Mouse (Mus musculus): ENCODE results near the gene 0610010K14Rik. TPM values are rescaled to one million over a fixed set of nuclear protein-coding genes. Genes with fewer than 3 reads are reported as not detected.

0610010K14Rik gene
- polyA plus RNA-seq, 1 experiment from 2014 or later, result 229 TPM

GRCm38 (mm10) chr11:70230239-70230727 lies 7.4 kb downstream of the 0610010K14Rik start:
- Histone ChIP-seq H3K36me3 (ENCODE audit: control insufficient read depth, insufficient read depth, low read length) (no peaks in the 10 kb centered on the region), H3K9ac (ENCODE audit: low read depth, low read length) (no peak overlapping the region), H3K27ac (ENCODE audit: low read depth, low read length) (no peak overlapping the region; the same call in 1 of the 2 replicates), H3K4me1 (replicated peaks; ENCODE audit: control insufficient read depth, insufficient read depth, low read length) (peaks cover 4% of the 10 kb centered on the region; the same call in 1 of the 2 replicates), H3K27me3 (ENCODE audit: control insufficient read depth, insufficient read depth, low read length) (peaks cover 47% of the 10 kb centered on the region), H3K4me3 (ENCODE audit: low read depth, low read length) (0 out of 2 replicates have a peak overlapping the region, but pooled peaks have one; percentile 14), H3K9me3 (ENCODE audit: control insufficient read depth, low read length) (no peaks in the 10 kb centered on the region), H3K4me2 (replicated peaks; ENCODE audit: low read depth, low read length) (peak overlapping the region; percentile 26; the same call in 1 of the 2 replicates)
- ATAC-seq (ENCODE audit: low FRiP score) (peak; percentile 47), DNase-seq (ENCODE audit: low spot score) (peak; percentile 94)
- 1% methylated on average over 27 of the region's 32 CpGs for WGBS

- ATAC-seq (ENCODE audit: low FRiP score) (no peak), DNase-seq (ENCODE audit: low spot score) (peak; percentile 31)
Measured at GRCm38 (mm10) chr11:70229260-70230010, 8.3 kb downstream of the 0610010K14Rik start, which contains the start of gene Bcl6b. TSS of gene Bcl6b (minus strand) at chr11:70229798.

DNA sequence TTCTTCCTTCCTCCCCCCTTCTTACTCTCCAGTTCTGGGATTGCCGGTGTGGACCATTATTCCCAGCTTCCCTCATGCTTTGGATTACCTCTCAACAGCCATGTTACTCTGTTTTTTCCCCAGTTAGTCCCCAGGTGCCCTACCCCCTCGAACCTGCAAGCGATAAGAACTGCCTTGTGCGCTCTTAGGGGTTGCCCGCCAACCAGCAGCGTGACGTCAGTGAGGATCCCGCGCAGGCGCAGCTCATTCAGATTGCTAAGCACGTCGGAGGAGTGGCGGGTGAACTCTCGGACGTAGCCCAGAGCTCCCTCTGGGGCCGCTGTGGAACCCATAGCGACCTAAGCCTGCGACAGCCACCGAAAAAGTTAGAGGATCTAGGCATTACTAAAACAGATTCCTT lies 8.9 kb downstream of the 0610010K14Rik start:
- Histone ChIP-seq H3K4me3 (ENCODE audit: low read depth, low read length) (peak overlapping the region; percentile 17), H3K9ac (ENCODE audit: low read depth, low read length) (no peak overlapping the region; the same call in 1 of the 2 replicates), H3K9me3 (ENCODE audit: control insufficient read depth, low read length) (no peaks in the 10 kb centered on the region), H3K36me3 (ENCODE audit: control insufficient read depth, insufficient read depth, low read length) (no peaks in the 10 kb centered on the region), H3K4me1 (replicated peaks; ENCODE audit: control insufficient read depth, insufficient read depth, low read length) (peaks cover 4% of the 10 kb centered on the region; the same call in 1 of the 2 replicates), H3K4me2 (replicated peaks; ENCODE audit: low read depth, low read length) (peak overlapping the region; percentile 25), H3K27ac (ENCODE audit: low read depth, low read length) (no peak overlapping the region), H3K27me3 (ENCODE audit: control insufficient read depth, insufficient read depth, low read length) (peaks cover 51% of the 10 kb centered on the region)
- WGBS, result 1% methylated on average over 19 of the region's 19 CpGs
- DNase-seq (ENCODE audit: low spot score) (peak; percentile 86), ATAC-seq (ENCODE audit: low FRiP score) (peak; percentile 57)

More at GRCm38 (mm10) chr11:70229260-70230010, 8.3 kb downstream of the 0610010K14Rik start, which contains the start of gene Bcl6b:
- Histone ChIP-seq H3K36me3 (ENCODE audit: control insufficient read depth, insufficient read depth, low read length) (no peaks in the 10 kb centered on the region), H3K9ac (ENCODE audit: low read depth, low read length) (no peak within 1 kb of the TSS; the same call in 1 of the 2 replicates), H3K27ac (ENCODE audit: low read depth, low read length) (no peak within 1 kb of the TSS; the same call in 1 of the 2 replicates), H3K27me3 (ENCODE audit: control insufficient read depth, insufficient read depth, low read length) (peaks cover 51% of the 10 kb centered on the region), H3K9me3 (ENCODE audit: control insufficient read depth, low read length) (no peaks in the 10 kb centered on the region), H3K4me2 (replicated peaks; ENCODE audit: low read depth, low read length) (peak within 1 kb of the TSS; percentile 26), H3K4me3 (ENCODE audit: low read depth, low read length) (peak within 1 kb of the TSS; percentile 17), H3K4me1 (replicated peaks; ENCODE audit: control insufficient read depth, insufficient read depth, low read length) (peaks cover 4% of the 10 kb centered on the region; the same call in 1 of the 2 replicates)
- WGBS, result 3% methylated on average over 39 of the region's 39 CpGs

DNA sequence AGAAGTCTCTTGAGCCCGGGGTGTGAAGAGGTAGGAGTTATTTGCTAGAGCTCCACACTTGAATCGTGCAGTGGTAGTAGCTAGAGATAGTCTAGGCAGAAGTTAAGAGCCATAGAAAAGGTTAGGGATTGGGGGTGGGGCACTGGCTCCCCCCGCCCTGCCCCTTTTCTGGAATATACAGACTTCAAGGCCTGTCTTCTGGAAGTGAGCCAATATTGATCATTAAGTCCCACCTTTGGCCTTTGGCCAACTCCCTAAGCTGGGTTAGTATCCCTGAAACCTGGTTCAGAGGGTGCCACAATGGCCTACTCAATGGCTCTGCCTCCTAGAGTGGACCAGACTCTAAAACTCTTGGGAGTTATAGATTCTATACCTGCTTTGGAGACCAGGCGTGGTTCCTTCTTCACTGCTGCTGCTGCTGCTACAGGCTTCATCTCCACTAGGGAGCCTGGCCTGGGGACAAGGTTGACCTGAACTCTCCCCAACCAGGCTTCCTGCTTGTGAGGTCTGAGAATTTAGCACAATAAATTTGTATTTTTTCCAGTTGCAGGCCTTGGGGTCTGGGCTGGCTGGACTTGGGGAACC lies 10.0 kb downstream of the 0610010K14Rik start:
- DNase-seq (ENCODE audit: low spot score) (no peak), ATAC-seq (ENCODE audit: low FRiP score) (no peak)
- H3K9me3 ChIP-seq (ENCODE audit: control insufficient read depth, low read length), result no peaks in the 10 kb centered on the region
- no peak overlapping the region for H3K4me3 ChIP-seq (ENCODE audit: low read depth, low read length)
- no peak overlapping the region for H3K4me2 ChIP-seq (replicated peaks; ENCODE audit: low read depth, low read length)
- no peaks in the 10 kb centered on the region for H3K36me3 ChIP-seq (ENCODE audit: control insufficient read depth, insufficient read depth, low read length)
- H3K4me1 ChIP-seq (replicated peaks; ENCODE audit: control insufficient read depth, insufficient read depth, low read length), result peaks cover 4% of the 10 kb centered on the region; the same call in 1 of the 2 replicates
- WGBS, result 91% methylated on average over 4 of the region's 4 CpGs
- H3K9ac ChIP-seq (ENCODE audit: low read depth, low read length), result no peak overlapping the region
- H3K27ac ChIP-seq (ENCODE audit: low read depth, low read length), result no peak overlapping the region
- peaks cover 51% of the 10 kb centered on the region for H3K27me3 ChIP-seq (ENCODE audit: control insufficient read depth, insufficient read depth, low read length)

DNA sequence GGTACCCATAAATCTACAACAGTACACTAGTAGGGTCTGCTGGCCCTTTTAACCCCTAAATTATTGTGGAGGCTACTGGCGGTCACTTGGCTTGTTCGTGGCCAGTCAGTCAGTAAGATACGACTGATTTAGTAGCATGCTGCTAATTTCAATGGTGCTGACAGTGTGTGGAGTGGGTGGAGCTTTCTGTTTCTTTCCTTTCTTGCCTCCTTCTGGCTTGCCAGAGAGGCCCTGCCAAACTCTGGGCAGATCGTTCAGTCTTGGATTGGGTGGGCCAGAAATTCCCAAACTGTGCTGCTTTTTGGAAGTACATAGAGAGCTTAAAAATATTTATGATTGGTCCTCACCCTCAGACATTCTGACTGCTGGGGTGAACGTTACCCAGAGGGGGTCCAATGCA lies 10.6 kb downstream of the 0610010K14Rik start:
- ATAC-seq (ENCODE audit: low FRiP score) (no peak), DNase-seq (ENCODE audit: low spot score) (no peak)
- Histone ChIP-seq H3K27ac (ENCODE audit: low read depth, low read length) (no peak overlapping the region), H3K4me3 (ENCODE audit: low read depth, low read length) (no peak overlapping the region), H3K9me3 (ENCODE audit: control insufficient read depth, low read length) (no peaks in the 10 kb centered on the region), H3K4me2 (replicated peaks; ENCODE audit: low read depth, low read length) (no peak overlapping the region), H3K4me1 (replicated peaks; ENCODE audit: control insufficient read depth, insufficient read depth, low read length) (peaks cover 5% of the 10 kb centered on the region; the same call in 1 of the 2 replicates), H3K9ac (ENCODE audit: low read depth, low read length) (no peak overlapping the region), H3K27me3 (ENCODE audit: control insufficient read depth, insufficient read depth, low read length) (peaks cover 51% of the 10 kb centered on the region), H3K36me3 (ENCODE audit: control insufficient read depth, insufficient read depth, low read length) (no peaks in the 10 kb centered on the region)
- WGBS, result 47% methylated on average over 5 of the region's 5 CpGs

DNA sequence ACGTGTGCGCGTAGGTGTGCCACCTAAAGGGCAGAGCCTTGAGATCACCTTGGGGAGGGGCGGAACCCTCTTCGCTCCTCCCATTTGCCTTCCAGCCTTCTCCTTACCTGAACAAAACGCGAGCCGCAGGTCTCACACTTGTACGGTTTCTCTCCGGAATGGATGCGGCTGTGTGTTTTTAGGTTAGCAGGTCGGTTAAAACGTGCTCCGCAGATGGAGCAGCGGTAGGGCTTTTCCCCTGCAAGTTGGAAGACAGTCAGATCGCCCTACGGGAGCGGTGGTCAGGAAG lies 11.2 kb downstream of the 0610010K14Rik start:
- 0 out of 2 replicates have a peak overlapping the region, but pooled peaks have one; percentile 9 for H3K4me2 ChIP-seq (replicated peaks; ENCODE audit: low read depth, low read length)
- H3K9me3 ChIP-seq (ENCODE audit: control insufficient read depth, low read length), result no peaks in the 10 kb centered on the region
- no peak overlapping the region; the same call in 1 of the 2 replicates for H3K9ac ChIP-seq (ENCODE audit: low read depth, low read length)
- H3K36me3 ChIP-seq (ENCODE audit: control insufficient read depth, insufficient read depth, low read length), result no peaks in the 10 kb centered on the region
- H3K4me1 ChIP-seq (replicated peaks; ENCODE audit: control insufficient read depth, insufficient read depth, low read length), result peaks cover 7% of the 10 kb centered on the region; the same call in 1 of the 2 replicates
- no peak overlapping the region for H3K27ac ChIP-seq (ENCODE audit: low read depth, low read length)
- 6% methylated on average over 18 of the region's 18 CpGs for WGBS
- H3K27me3 ChIP-seq (ENCODE audit: control insufficient read depth, insufficient read depth, low read length), result peaks cover 51% of the 10 kb centered on the region
- peak overlapping the region; percentile 10 for H3K4me3 ChIP-seq (ENCODE audit: low read depth, low read length)
- DNase-seq (ENCODE audit: low spot score) (peak; percentile 28), ATAC-seq (ENCODE audit: low FRiP score) (no peak)

DNA sequence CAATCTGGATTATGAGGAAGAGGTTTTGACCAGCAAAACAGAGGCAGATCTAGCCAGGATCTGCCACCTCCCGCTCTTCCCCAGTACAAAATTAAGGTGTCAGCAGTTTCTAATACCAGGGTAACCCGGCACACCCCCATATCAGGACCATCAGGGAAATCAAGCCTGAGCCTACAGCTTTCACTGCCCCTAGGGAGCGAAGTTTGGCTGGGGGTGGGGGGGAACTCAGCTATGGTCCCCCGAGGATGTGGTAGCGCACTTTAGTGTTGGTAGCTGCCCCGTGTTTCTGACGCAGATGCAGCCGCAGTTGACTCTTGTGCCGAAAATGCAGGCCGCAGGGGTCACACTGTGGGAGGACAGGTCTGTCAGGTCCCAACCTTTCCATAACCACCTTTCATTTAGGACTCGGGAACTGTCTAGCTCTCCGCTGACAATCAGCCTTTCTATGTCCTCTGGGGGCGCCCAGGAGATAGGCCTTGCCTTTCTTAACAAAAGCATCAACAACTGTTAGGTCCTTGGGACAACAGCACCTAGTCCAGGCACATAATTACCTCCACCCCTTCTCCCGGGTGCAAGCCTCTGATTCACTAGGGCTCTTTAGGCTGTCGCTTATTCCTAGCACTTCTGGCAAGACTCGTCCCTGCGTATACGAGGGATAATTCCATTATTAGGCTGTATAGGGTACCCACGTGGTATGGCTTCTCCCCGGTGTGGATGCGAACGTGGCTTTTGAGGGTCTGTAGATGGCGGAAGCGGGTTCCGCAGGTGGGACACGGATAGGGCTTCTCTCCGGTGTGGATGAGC lies 11.7 kb downstream of the 0610010K14Rik start:
- Histone ChIP-seq H3K4me3 (ENCODE audit: low read depth, low read length) (peak overlapping the region; percentile 10), H3K27me3 (ENCODE audit: control insufficient read depth, insufficient read depth, low read length) (peaks cover 51% of the 10 kb centered on the region), H3K36me3 (ENCODE audit: control insufficient read depth, insufficient read depth, low read length) (no peaks in the 10 kb centered on the region), H3K27ac (ENCODE audit: low read depth, low read length) (no peak overlapping the region), H3K9me3 (ENCODE audit: control insufficient read depth, low read length) (no peaks in the 10 kb centered on the region), H3K9ac (ENCODE audit: low read depth, low read length) (peak overlapping the region; percentile 9; the same call in 1 of the 2 replicates), H3K4me2 (replicated peaks; ENCODE audit: low read depth, low read length) (peak overlapping the region; percentile 9; the same call in 1 of the 2 replicates), H3K4me1 (replicated peaks; ENCODE audit: control insufficient read depth, insufficient read depth, low read length) (peaks cover 7% of the 10 kb centered on the region; the same call in 1 of the 2 replicates)
- peak; percentile 37 for DNase-seq (ENCODE audit: low spot score)
- ATAC-seq (ENCODE audit: low FRiP score), result no peak
- 20% methylated on average over 27 of the region's 27 CpGs for WGBS

GRCm38 (mm10) chr11:70223724-70224123 lies 14.0 kb downstream of the 0610010K14Rik start:
- no peak for ATAC-seq (ENCODE audit: low FRiP score)
- Histone ChIP-seq H3K4me3 (ENCODE audit: low read depth, low read length) (no peak overlapping the region), H3K27ac (ENCODE audit: low read depth, low read length) (no peak overlapping the region), H3K36me3 (ENCODE audit: control insufficient read depth, insufficient read depth, low read length) (no peaks in the 10 kb centered on the region), H3K4me1 (replicated peaks; ENCODE audit: control insufficient read depth, insufficient read depth, low read length) (0 out of 2 replicates have a peak, but pooled peaks cover 3% of the 10 kb centered on the region), H3K9me3 (ENCODE audit: control insufficient read depth, low read length) (no peaks in the 10 kb centered on the region), H3K27me3 (ENCODE audit: control insufficient read depth, insufficient read depth, low read length) (peaks cover 35% of the 10 kb centered on the region), H3K4me2 (replicated peaks; ENCODE audit: low read depth, low read length) (no peak overlapping the region), H3K9ac (ENCODE audit: low read depth, low read length) (no peak overlapping the region)
- DNase-seq (ENCODE audit: low spot score), result no peak
- WGBS, result 86% methylated on average over 9 of the region's 9 CpGs

Data from hindbrain, embryonic 11.5 days (tissue).